Mouse (Mus musculus) CD4-positive helper T cell, adult 2 months (primary cell): ENCODE measurements at regions not wholly inside any gene's neighbourhood (a gene's known extent, or its start where the extent isn't known, plus 50 kb on each side); places are given as distances from the start of the nearest gene placed in this dataset.

Experiments
- DNase-seq: peaks from one replicate; pipeline ENCODE4 v3.0.0-alpha.2; 2012; ENCODE audit warnings: low read depth, missing footprints, low spot score

GRCm38 (mm10) chr3:130940302-130940867 lies 169.9 kb upstream of the Lef1 start:
- DNase-seq, result no peak

- DNase-seq, result peak; percentile 76
These were observed 173.3 kb upstream of the Lef1 start for GRCm38 (mm10) chr3:130936980-130937379.

GRCm38 (mm10) chr3:130936336-130936735 lies 173.9 kb upstream of the Lef1 start:
- DNase-seq, result peak; percentile 15

DNA sequence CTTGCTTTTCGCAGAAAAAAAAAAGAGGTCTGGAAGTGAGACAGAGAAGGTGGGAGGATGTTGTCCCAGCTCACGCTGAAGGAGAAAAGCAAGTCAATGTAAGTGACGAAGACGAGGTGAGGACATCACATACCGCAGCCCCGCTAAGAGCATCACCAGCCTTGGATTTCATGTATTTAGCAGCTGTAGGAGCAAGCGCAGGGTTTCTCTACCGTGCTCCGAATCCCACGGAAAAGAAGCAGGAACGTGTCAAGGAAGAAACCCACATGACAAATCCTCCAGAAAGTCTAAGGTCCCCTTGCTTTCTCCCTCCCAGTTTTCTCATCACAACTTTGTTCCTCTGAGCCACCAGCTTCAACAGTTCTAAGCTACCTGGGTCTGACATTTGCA lies 174.3 kb upstream of the Lef1 start:
- DNase-seq, result peak; percentile 13

- DNase-seq, result no peak
These were observed 174.9 kb upstream of the Lef1 start for GRCm38 (mm10) chr3:130935302-130935925.

DNA sequence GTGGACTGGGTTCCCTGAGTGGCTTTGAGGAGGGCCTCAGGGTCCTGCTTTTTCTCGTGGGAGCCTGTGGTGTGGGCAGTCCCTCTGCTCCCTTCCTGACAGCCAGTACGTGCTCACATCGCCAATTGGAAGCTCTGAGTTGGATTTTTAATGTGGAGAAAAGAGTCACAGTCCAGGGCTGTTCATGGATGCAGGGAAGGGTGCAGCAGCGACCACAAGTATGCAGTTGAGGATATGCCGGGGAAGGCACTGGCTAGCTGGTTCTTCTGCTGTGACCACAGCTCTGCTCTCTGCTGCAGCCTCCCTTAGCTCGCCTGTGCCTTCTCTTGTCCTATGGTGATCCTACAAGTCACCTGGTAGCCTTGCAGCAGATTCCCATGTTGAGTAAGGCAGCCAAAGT lies 177.5 kb upstream of the Lef1 start:
- no peak for DNase-seq

GRCm38 (mm10) chr3:130932226-130932625 lies 178.0 kb upstream of the Lef1 start:
- peak; percentile 72 for DNase-seq

GRCm38 (mm10) chr3:130925000-130925399 lies 185.3 kb upstream of the Lef1 start:
- DNase-seq, result no peak

GRCm38 (mm10) chr3:130923615-130923958 lies 186.7 kb upstream of the Lef1 start:
- no peak for DNase-seq

GRCm38 (mm10) chr3:130922812-130923614 lies 187.3 kb upstream of the Lef1 start:
- DNase-seq, result no peak

GRCm38 (mm10) chr3:130921621-130922245 lies 188.5 kb upstream of the Lef1 start:
- DNase-seq, result no peak

GRCm38 (mm10) chr3:130913812-130914211 lies 183.6 kb upstream of the Rpl34 start:
- no peak for DNase-seq

GRCm38 (mm10) chr3:130905101-130905500 lies 174.9 kb upstream of the Rpl34 start:
- DNase-seq, result peak; percentile 70

- DNase-seq, result no peak
These were observed 173.1 kb upstream of the Rpl34 start for GRCm38 (mm10) chr3:130903329-130903728.

GRCm38 (mm10) chr3:130902376-130902775 lies 172.2 kb upstream of the Rpl34 start:
- DNase-seq, result no peak

DNA sequence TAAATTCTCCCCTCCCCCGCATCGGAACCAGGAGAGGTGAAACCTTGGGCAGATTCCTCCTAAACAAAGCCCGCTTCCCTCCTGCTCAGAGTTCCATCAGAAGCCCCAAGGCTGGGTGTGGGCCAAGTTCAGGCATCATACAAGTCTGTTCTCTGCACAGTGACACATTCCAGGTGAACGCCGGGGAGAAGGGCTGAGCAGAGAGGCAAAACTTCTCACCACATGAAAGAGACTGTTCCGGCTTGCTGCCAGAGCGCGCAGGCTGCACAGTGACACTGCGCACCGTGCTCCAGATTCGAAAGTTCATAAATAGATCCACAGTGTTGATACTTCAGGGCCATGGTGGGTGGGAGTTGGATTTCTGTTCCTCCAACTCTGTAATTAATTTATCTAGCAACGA lies 171.1 kb upstream of the Rpl34 start:
- DNase-seq, result peak; percentile 76

- no peak for DNase-seq
These were observed 170.6 kb upstream of the Rpl34 start for GRCm38 (mm10) chr3:130900846-130901245.

DNA sequence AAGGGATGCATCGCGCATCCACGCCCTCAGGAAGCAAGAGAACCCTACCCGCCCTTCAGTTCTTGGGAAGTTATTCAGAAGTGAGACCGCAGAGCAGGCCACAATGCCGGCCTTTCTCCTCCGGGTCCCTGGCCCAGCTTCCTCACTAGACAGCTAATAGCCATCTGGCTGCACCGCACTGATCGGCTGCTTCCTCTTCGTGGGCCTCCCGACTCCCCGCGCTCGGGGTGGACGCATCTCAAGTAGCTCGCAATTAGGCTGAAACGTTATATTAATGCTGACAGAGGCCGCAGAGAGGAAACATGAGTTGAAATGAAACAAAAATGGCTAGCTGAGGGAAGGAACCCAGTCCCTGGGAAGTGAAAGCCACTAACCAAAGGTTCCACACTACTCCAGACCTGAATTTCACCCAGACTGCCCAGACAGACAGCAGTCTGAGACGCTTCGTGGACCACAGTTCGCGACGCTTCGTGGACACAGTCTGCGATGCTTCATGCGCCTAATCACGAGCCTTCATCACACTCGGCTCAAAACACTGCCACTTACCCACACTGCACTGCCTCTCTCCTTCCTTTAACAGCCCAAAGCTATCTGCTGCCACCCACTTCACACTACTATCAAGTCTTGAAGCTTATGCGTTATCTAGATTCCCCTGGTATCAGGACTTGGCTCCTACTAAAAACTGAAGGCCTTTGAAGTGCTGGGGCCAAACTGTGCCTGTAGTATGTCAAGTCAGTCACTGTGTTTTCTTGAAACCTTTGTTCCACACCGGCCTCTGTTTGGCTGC lies 170.0 kb upstream of the Rpl34 start:
- peak; percentile 50 for DNase-seq

GRCm38 (mm10) chr3:130894168-130894814 lies 164.1 kb upstream of the Rpl34 start:
- peak; percentile 31 for DNase-seq

DNA sequence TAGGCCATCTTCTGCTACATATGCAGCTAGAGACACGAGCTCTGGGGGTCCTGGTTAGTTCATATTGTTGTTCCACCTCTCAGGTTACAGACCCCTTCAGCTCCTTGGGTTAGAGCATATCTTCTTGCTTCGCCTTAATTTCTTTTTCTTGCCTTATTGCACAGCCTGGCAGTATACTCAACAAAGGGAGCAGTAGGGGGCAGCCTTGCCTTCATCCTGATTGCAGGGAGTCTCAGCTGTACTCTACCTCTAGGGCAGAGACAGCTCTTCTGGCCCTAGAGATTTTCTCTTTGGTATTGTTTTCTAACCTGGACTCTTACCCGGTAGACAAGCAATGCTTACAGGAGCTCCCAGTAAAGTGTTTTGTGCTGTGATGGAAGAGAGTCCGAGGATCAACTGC lies 161.1 kb upstream of the Rpl34 start:
- DNase-seq, result no peak

DNA sequence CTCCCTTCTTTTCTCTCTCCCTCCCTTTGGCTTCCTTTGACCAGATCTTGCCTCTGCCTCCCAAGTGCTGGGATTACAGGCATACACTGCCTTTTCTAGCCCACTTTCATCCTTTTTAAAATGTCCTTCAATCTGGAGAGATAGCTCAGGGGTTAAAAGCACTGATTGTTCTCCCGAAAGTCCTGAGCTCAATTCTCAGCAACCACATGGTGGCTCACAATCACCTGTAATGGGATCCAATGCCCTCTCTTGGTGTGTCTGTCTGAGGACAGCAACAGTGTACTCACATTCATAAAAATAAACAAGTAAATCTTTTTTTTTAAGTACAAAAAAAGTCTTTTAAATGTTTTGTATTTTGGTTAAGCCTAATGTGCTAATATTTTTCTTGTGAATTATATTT lies 158.4 kb upstream of the Rpl34 start:
- no peak for DNase-seq
